Comparison of ENCODE assay signal across 8 mouse cellular contexts in the genomic region with DNA sequence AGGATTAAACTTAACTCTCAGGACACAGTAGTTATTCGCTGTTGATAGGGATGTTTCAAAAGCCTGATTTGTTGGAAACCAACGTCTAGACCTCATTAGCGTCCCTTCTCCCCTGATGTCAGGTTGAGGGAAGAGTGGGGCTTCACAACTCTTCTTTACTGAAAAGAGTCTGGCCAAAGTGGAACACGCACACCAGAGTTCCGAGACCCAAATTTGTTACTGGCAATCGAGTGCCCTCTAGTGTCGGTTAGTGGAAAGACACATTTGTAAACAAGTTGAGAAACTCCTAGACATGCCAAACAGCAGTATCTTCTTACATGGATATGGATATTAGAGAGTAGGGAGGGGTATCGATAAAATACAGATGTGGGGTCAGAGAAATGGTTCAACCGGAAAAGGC. TPM values are rescaled to one million over a fixed set of nuclear protein-coding genes. Genes with fewer than 3 reads are reported as not detected.
DNase-seq lines count a peak whose midpoint lies in the region; ATAC-seq lines count a peak whose summit lies in the region.

No protein-coding gene starts in this region.

- ATAC-seq in hematopoietic stem cell, adult 5-6 weeks (replicated peaks in 1 of 2; ENCODE audit: insufficient read depth in 1 of 2, low FRiP score in 2 of 2, low TSS enrichment in 1 of 2, low read depth in 1 of 2, poor library complexity in 2 of 2, severe bottlenecking in 2 of 2), result peak; percentile 17 to 45; a peak in 2 of 4 replicates
- ATAC-seq in monocyte, adult 5-6 weeks (replicated peaks; ENCODE audit: insufficient number of reproducible peaks, low FRiP score, low TSS enrichment, poor library complexity, severe bottlenecking), result peak; percentile 70; the same call in 1 of the 2 replicates
- ATAC-seq in activated CD4-positive, CD25-positive, alpha-beta regulatory T cell, adult 4 months, result no peak

- peak; percentile 68 for DNase-seq in ovary, postnatal 14 days (ENCODE audit: low spot score)
- no peak for DNase-seq in ovary, adult 18-20 months (ENCODE audit: low spot score)
- peak; percentile 49 for DNase-seq in T-cell, adult 2 months (ENCODE audit: low spot score)
- peak; percentile 82 for DNase-seq in embryo, embryonic 11 days
- DNase-seq in left cerebral cortex, postnatal 4 days, result peak; percentile 43

- intact Hi-C loops in left cerebral cortex, postnatal 4 days (cut with DNase I), result loop anchor here (2.0 kb wide), 1 partner anchor 387 kb away; no protein-coding TSS in a partner anchor

RNA-seq across cellular contexts. Expression of a gene that starts 14.7 kb away (rescaled TPM):
- total RNA-seq in hematopoietic stem cell, adult 5-6 weeks (2017), result 2.5 and 3.9 TPM in 2 replicates
- total RNA-seq in left cerebral cortex, postnatal 4 days (2021), result 10 to 100 TPM in 1 of 2 experiments, 1 to 10 TPM in 1; 7.0 to 11.0 TPM
- total RNA-seq in monocyte, adult 5-6 weeks (2017), result 5.2 to 5.5 TPM (median 5.3 TPM) in 3 replicates
- 1 to 10 TPM in 1 of 2 experiments, under 1 TPM in 1; 0.76 to 1.0 TPM for polyA plus RNA-seq in activated CD4-positive, CD25-positive, alpha-beta regulatory T cell, adult 4 months (2017; shearing (Covaris generic))

RNA-seq across cellular contexts. Expression of a gene that starts 18.1 kb away (rescaled TPM):
- total RNA-seq in hematopoietic stem cell, adult 5-6 weeks (2017), result 18.6 and 24.7 TPM in 2 replicates
- 10 to 100 TPM; 36.6 to 43.1 TPM for total RNA-seq in left cerebral cortex, postnatal 4 days (2021)
- 6.4 to 14.1 TPM (median 10.5 TPM) in 3 replicates for total RNA-seq in monocyte, adult 5-6 weeks (2017)
- polyA plus RNA-seq in activated CD4-positive, CD25-positive, alpha-beta regulatory T cell, adult 4 months (2017; shearing (Covaris generic)), result 10 to 100 TPM; 17.7 to 21.2 TPM
